Mouse (Mus musculus) small intestine, adult 2 months (tissue): Measurements from ENCODE around the gene Kcnn3.

Experiments
- CTCF ChIP-seq: fragments of 200-500 bp; IDR thresholded peaks from 2 replicates; pipeline ENCODE4 v1.5.1; 2012; ENCODE audit warnings: low read depth, mild to moderate bottlenecking, control low read depth, inconsistent platforms, low read length, moderate library complexity, mixed read lengths; ENCODE audit not compliant: insufficient replicate concordance, insufficient read length; ENCODE audit errors: extremely low read depth
- POLR2A ChIP-seq: fragments of 200-500 bp; IDR thresholded peaks from 2 replicates; pipeline ENCODE4 v1.6.1; 2012; ENCODE audit warnings: low read depth, mild to moderate bottlenecking, control low read depth, inconsistent platforms, low read length, moderate library complexity

DNA sequence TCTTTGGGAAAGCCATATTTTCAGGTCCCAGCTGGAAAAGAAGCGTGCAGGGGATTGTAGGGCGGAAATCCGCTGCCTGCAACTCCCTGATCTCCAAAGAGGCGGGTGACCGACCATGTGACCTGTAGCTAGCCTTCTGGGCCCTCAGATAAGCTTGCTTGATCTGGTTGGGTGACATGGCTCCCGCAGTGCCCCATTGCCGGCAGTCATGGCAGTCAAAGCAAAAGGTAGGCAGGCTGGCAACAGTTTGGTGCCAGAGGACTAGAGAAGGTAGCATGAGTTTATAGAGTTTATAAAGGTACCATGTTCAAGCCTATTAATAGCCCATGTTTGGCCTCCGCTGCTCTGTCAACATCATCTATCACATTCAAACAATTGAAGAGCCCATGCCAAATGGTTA lies 33.5 kb downstream of the Kcnn3 start:
- TF ChIP-seq CTCF (no peak), POLR2A (no peak)
